Mouse (Mus musculus): Measurements from ENCODE around the gene Elovl7. TPM values are rescaled to one million over a fixed set of nuclear protein-coding genes. Genes with fewer than 3 reads are reported as not detected.

Gene Elovl7
- polyA plus RNA-seq, 1 experiment from 2014 or later = 1.8 TPM

DNA sequence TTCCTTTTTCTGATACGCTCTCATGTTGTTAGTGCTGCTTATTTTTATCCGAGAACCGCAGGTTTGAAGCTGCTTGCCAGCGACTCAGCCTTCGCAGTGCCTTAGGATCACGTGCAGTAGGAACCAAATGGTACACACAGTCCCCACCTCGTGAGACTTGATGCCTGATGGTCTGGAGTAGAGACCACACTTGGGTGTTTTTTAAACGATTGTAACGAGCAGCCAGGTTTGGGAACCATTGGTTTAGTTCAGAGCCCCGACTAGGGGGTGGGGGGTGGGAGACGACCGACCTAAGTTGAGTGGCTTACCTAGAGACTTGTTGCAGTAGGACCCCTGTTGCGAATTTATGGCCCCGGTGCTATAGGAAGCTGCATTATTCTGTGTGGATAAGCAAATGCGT lies 58.8 kb downstream of the Elovl7 start:
- Histone ChIP-seq H3K4me1 (ENCODE audit: control insufficient read depth, insufficient read depth, low read length) (no peaks in the 10 kb centered on the region), H3K27ac (replicated peaks; ENCODE audit: low read depth, low read length) (no peak overlapping the region), H3K4me2 (ENCODE audit: low read depth, low read length) (no peak overlapping the region), H3K4me3 (ENCODE audit: low read depth, low read length) (no peak overlapping the region), H3K9ac (replicated peaks; ENCODE audit: low read length) (no peak overlapping the region), H3K36me3 (replicated peaks; ENCODE audit: control insufficient read depth, insufficient read depth, low read depth, low read length) (no peaks in the 10 kb centered on the region), H3K9me3 (replicated peaks; ENCODE audit: control insufficient read depth, low read length) (no peaks in the 10 kb centered on the region), H3K27me3 (ENCODE audit: control insufficient read depth, insufficient read depth, low read length) (no peaks in the 10 kb centered on the region)
- no peak for DNase-seq (ENCODE audit: low spot score)
- no peak for ATAC-seq (replicated peaks; ENCODE audit: insufficient number of reproducible peaks, low FRiP score, low TSS enrichment, low read depth)
- WGBS = 63% methylated on average over 15 of the region's 15 CpGs

DNA sequence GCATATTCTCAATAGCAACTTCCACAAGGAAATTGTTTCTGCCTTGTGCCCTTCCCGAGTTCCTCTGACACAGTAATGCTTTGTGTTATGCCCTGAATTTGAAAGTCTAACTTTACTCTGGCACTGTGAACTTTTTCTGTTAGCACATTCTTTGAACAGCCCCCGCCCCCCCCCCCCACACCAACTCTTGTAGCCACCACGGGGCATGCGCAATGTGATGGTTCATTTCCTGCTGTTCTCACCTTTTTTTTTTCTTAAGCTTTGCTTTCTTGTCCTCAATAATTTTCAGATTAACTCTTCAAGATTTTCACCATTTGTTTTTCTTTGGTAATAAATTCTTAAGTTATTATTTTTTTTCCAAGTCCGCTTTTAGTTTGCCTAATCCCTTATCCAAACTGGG lies 59.3 kb downstream of the Elovl7 start:
- no peak overlapping the region for H3K27ac ChIP-seq (replicated peaks; ENCODE audit: low read depth, low read length)
- WGBS = 55% methylated on average over 5 of the region's 5 CpGs
- H3K27me3 ChIP-seq (ENCODE audit: control insufficient read depth, insufficient read depth, low read length) = no peaks in the 10 kb centered on the region
- ATAC-seq (replicated peaks; ENCODE audit: insufficient number of reproducible peaks, low FRiP score, low TSS enrichment, low read depth) (no peak), DNase-seq (ENCODE audit: low spot score) (no peak)
- no peak overlapping the region for H3K9ac ChIP-seq (replicated peaks; ENCODE audit: low read length)
- H3K9me3 ChIP-seq (replicated peaks; ENCODE audit: control insufficient read depth, low read length) = no peaks in the 10 kb centered on the region
- H3K4me1 ChIP-seq (ENCODE audit: control insufficient read depth, insufficient read depth, low read length) = no peaks in the 10 kb centered on the region
- H3K4me3 ChIP-seq (ENCODE audit: low read depth, low read length) = no peak overlapping the region
- no peaks in the 10 kb centered on the region for H3K36me3 ChIP-seq (replicated peaks; ENCODE audit: control insufficient read depth, insufficient read depth, low read depth, low read length)
- no peak overlapping the region for H3K4me2 ChIP-seq (ENCODE audit: low read depth, low read length)

DNA sequence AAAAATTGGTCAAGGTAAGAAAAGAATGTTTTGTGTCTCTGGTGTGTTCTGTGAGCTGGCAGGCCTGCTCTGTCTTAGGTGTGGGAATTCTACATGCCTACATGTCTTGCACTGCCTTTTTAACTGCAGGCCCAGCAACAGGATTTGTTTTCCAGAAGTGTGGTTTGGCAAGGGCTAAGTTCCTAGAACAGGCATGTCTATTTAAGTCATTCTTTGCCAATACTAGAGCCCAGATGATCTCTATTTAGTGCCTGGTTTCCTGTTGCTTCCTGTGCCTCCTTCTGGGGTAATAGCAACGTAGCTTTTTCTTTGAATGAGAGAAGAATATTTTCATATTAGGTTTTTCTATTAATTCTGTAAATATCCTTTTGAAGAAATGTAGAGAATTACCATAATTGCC lies 62.4 kb downstream of the Elovl7 start:
- Histone ChIP-seq H3K4me3 (ENCODE audit: low read depth, low read length) (no peak overlapping the region), H3K4me1 (ENCODE audit: control insufficient read depth, insufficient read depth, low read length) (no peaks in the 10 kb centered on the region), H3K9me3 (replicated peaks; ENCODE audit: control insufficient read depth, low read length) (no peaks in the 10 kb centered on the region), H3K27me3 (ENCODE audit: control insufficient read depth, insufficient read depth, low read length) (no peaks in the 10 kb centered on the region), H3K27ac (replicated peaks; ENCODE audit: low read depth, low read length) (no peak overlapping the region), H3K4me2 (ENCODE audit: low read depth, low read length) (no peak overlapping the region), H3K9ac (replicated peaks; ENCODE audit: low read length) (no peak overlapping the region), H3K36me3 (replicated peaks; ENCODE audit: control insufficient read depth, insufficient read depth, low read depth, low read length) (no peaks in the 10 kb centered on the region)
- DNase-seq (ENCODE audit: low spot score) (peak; percentile 6), ATAC-seq (replicated peaks; ENCODE audit: insufficient number of reproducible peaks, low FRiP score, low TSS enrichment, low read depth) (no peak)
- 48% methylated on average over 1 of the region's 1 CpGs for WGBS

DNA sequence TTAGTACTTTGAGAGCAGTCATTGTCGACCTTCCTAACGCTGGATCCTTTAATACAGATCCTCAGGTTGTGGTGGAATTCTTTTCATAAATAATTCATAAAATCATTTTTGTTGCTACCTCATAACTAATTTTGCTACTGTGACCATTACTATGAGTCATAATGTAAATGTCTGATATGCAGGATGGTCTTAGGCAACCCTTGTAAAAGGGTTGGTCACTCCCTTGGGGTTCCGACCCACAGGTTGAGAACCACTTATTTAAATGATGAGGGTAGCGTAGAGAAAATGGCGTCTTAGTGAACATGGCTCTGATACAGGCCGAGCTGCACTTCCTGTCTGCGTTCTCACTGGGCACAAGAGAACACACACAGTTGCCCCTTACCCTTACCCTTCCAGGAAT lies 63.1 kb downstream of the Elovl7 start:
- no peak overlapping the region for H3K27ac ChIP-seq (replicated peaks; ENCODE audit: low read depth, low read length)
- H3K36me3 ChIP-seq (replicated peaks; ENCODE audit: control insufficient read depth, insufficient read depth, low read depth, low read length) = no peaks in the 10 kb centered on the region
- no peak overlapping the region for H3K4me2 ChIP-seq (ENCODE audit: low read depth, low read length)
- 73% methylated on average over 7 of the region's 7 CpGs for WGBS
- H3K9me3 ChIP-seq (replicated peaks; ENCODE audit: control insufficient read depth, low read length) = no peaks in the 10 kb centered on the region
- H3K27me3 ChIP-seq (ENCODE audit: control insufficient read depth, insufficient read depth, low read length) = no peaks in the 10 kb centered on the region
- no peak overlapping the region for H3K4me3 ChIP-seq (ENCODE audit: low read depth, low read length)
- H3K9ac ChIP-seq (replicated peaks; ENCODE audit: low read length) = no peak overlapping the region
- no peaks in the 10 kb centered on the region for H3K4me1 ChIP-seq (ENCODE audit: control insufficient read depth, insufficient read depth, low read length)
- DNase-seq (ENCODE audit: low spot score) (no peak), ATAC-seq (replicated peaks; ENCODE audit: insufficient number of reproducible peaks, low FRiP score, low TSS enrichment, low read depth) (no peak)

DNA sequence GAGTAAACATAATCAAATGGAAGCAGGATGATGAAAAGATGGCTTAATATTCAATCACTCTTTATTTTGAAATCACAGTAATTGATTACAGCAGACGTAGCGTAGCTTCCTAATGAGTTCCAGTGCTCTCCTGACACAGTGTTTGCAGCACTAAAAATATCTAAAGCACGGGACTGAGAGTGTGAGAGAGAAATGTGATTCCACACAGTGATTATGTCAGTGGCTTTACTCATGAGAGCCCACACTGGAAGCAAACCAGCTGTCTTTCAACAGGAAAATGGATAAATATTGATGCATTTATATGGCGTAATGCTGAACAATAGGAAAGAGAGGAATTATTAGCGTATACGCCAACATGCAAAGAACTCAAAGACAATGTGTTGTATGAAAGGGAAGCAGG lies 64.4 kb downstream of the Elovl7 start:
- no peak overlapping the region for H3K4me3 ChIP-seq (ENCODE audit: low read depth, low read length)
- no peaks in the 10 kb centered on the region for H3K9me3 ChIP-seq (replicated peaks; ENCODE audit: control insufficient read depth, low read length)
- no peak overlapping the region for H3K9ac ChIP-seq (replicated peaks; ENCODE audit: low read length)
- H3K36me3 ChIP-seq (replicated peaks; ENCODE audit: control insufficient read depth, insufficient read depth, low read depth, low read length) = no peaks in the 10 kb centered on the region
- 51% methylated on average over 6 of the region's 6 CpGs for WGBS
- no peaks in the 10 kb centered on the region for H3K27me3 ChIP-seq (ENCODE audit: control insufficient read depth, insufficient read depth, low read length)
- H3K27ac ChIP-seq (replicated peaks; ENCODE audit: low read depth, low read length) = no peak overlapping the region
- ATAC-seq (replicated peaks; ENCODE audit: insufficient number of reproducible peaks, low FRiP score, low TSS enrichment, low read depth) = no peak
- no peaks in the 10 kb centered on the region for H3K4me1 ChIP-seq (ENCODE audit: control insufficient read depth, insufficient read depth, low read length)
- peak; percentile 47 for DNase-seq (ENCODE audit: low spot score)
- no peak overlapping the region for H3K4me2 ChIP-seq (ENCODE audit: low read depth, low read length)

DNA sequence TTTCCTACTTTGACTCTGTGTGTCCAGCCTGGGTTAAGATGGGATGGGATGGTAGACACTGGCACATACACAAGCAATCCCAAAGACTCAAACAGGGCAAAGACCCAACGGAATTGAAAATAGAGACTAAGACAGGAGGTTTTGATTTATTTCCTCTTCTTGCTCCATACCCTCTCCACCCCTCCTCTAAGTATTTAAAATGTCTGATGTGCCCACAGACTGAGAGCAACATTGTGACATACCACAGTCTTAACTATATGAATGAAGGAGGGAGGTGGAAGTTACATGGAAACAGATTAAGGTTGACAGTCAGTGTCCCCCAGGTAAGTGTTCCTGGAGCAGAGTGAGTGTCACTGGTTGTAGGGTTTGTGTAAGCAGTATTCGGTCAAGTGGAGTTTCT lies 70.1 kb downstream of the Elovl7 start:
- Histone ChIP-seq H3K4me1 (ENCODE audit: control insufficient read depth, insufficient read depth, low read length) (no peaks in the 10 kb centered on the region), H3K4me2 (ENCODE audit: low read depth, low read length) (no peak overlapping the region), H3K27me3 (ENCODE audit: control insufficient read depth, insufficient read depth, low read length) (no peaks in the 10 kb centered on the region), H3K36me3 (replicated peaks; ENCODE audit: control insufficient read depth, insufficient read depth, low read depth, low read length) (no peaks in the 10 kb centered on the region), H3K4me3 (ENCODE audit: low read depth, low read length) (no peak overlapping the region), H3K9ac (replicated peaks; ENCODE audit: low read length) (no peak overlapping the region), H3K9me3 (replicated peaks; ENCODE audit: control insufficient read depth, low read length) (no peaks in the 10 kb centered on the region), H3K27ac (replicated peaks; ENCODE audit: low read depth, low read length) (no peak overlapping the region)
- DNase-seq (ENCODE audit: low spot score) (no peak), ATAC-seq (replicated peaks; ENCODE audit: insufficient number of reproducible peaks, low FRiP score, low TSS enrichment, low read depth) (no peak)
- WGBS = 89% methylated on average over 2 of the region's 2 CpGs

DNA sequence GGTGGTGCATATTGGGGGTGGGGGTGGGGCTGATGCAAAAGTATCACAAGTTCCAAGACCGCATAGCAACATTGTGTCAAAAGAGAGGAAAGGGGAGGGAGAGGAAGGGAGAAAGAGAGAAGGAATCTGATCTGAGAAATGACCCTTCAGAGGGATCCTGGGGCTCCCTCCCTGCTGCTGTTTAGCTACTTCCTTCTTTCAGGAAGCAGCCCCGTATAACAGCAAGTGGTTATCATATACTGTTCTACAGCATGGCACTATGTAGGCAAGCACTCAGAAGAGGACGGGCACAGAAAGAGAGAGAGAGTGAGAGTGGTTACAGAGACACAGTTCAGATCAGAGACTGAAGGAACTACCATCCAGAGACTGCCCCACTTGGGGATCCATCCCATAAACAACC lies 73.7 kb downstream of the Elovl7 start:
- no peak overlapping the region for H3K4me2 ChIP-seq (ENCODE audit: low read depth, low read length)
- H3K27me3 ChIP-seq (ENCODE audit: control insufficient read depth, insufficient read depth, low read length) = no peaks in the 10 kb centered on the region
- no peaks in the 10 kb centered on the region for H3K4me1 ChIP-seq (ENCODE audit: control insufficient read depth, insufficient read depth, low read length)
- H3K9me3 ChIP-seq (replicated peaks; ENCODE audit: control insufficient read depth, low read length) = no peaks in the 10 kb centered on the region
- no peak overlapping the region for H3K4me3 ChIP-seq (ENCODE audit: low read depth, low read length)
- H3K9ac ChIP-seq (replicated peaks; ENCODE audit: low read length) = no peak overlapping the region
- ATAC-seq (replicated peaks; ENCODE audit: insufficient number of reproducible peaks, low FRiP score, low TSS enrichment, low read depth) (no peak), DNase-seq (ENCODE audit: low spot score) (no peak)
- 66% methylated on average over 3 of the region's 3 CpGs for WGBS
- H3K27ac ChIP-seq (replicated peaks; ENCODE audit: low read depth, low read length) = no peak overlapping the region
- no peaks in the 10 kb centered on the region for H3K36me3 ChIP-seq (replicated peaks; ENCODE audit: control insufficient read depth, insufficient read depth, low read depth, low read length)

DNA sequence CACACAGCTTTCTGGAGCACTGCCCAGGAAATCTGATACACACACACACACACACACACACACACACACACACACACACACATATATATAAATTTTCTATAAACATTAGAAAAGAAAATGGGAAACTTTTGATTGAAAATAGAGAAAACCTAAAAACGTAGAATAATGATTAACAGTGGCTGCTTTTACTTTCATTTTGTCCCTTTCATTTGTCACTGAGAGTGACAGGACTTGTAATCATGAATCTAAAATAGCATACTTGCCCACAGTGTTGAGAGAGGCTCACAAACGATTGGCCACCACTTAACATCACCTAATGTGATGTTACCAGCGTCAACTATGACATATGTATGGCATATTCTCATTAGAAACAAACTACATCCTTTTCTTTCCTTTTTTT lies 75.2 kb downstream of the Elovl7 start:
- Histone ChIP-seq H3K36me3 (replicated peaks; ENCODE audit: control insufficient read depth, insufficient read depth, low read depth, low read length) (no peaks in the 10 kb centered on the region), H3K4me3 (ENCODE audit: low read depth, low read length) (no peak overlapping the region), H3K4me2 (ENCODE audit: low read depth, low read length) (no peak overlapping the region), H3K4me1 (ENCODE audit: control insufficient read depth, insufficient read depth, low read length) (no peaks in the 10 kb centered on the region), H3K9ac (replicated peaks; ENCODE audit: low read length) (no peak overlapping the region), H3K9me3 (replicated peaks; ENCODE audit: control insufficient read depth, low read length) (no peaks in the 10 kb centered on the region), H3K27ac (replicated peaks; ENCODE audit: low read depth, low read length) (no peak overlapping the region), H3K27me3 (ENCODE audit: control insufficient read depth, insufficient read depth, low read length) (no peaks in the 10 kb centered on the region)
- 87% methylated on average over 3 of the region's 3 CpGs for WGBS
- ATAC-seq (replicated peaks; ENCODE audit: insufficient number of reproducible peaks, low FRiP score, low TSS enrichment, low read depth) (no peak), DNase-seq (ENCODE audit: low spot score) (no peak)

DNA sequence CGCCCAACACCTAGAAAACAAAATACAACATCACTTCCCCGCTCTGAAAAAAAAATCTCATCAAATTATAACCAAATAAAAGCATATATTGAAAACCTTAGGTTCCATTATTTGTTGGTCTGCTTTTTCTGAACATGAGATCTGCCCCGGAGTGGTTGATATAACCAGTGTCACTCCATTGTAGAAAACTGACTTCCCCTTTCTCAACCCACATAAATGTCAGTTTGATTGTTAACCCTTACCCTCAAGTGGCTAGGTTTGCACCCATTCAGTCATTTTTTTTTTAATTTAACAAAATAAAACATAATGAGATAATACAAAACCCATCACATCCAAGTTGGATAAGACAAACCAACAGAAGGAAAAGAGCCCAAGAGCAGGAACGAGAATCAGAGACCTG lies 76.1 kb downstream of the Elovl7 start:
- Histone ChIP-seq H3K27me3 (ENCODE audit: control insufficient read depth, insufficient read depth, low read length) (no peaks in the 10 kb centered on the region), H3K4me2 (ENCODE audit: low read depth, low read length) (no peak overlapping the region), H3K4me1 (ENCODE audit: control insufficient read depth, insufficient read depth, low read length) (no peaks in the 10 kb centered on the region), H3K36me3 (replicated peaks; ENCODE audit: control insufficient read depth, insufficient read depth, low read depth, low read length) (no peaks in the 10 kb centered on the region), H3K27ac (replicated peaks; ENCODE audit: low read depth, low read length) (no peak overlapping the region), H3K9ac (replicated peaks; ENCODE audit: low read length) (no peak overlapping the region), H3K4me3 (ENCODE audit: low read depth, low read length) (no peak overlapping the region), H3K9me3 (replicated peaks; ENCODE audit: control insufficient read depth, low read length) (no peaks in the 10 kb centered on the region)
- ATAC-seq (replicated peaks; ENCODE audit: insufficient number of reproducible peaks, low FRiP score, low TSS enrichment, low read depth) = no peak
- WGBS = 84% methylated on average over 4 of the region's 4 CpGs
- no peak for DNase-seq (ENCODE audit: low spot score)
